Mouse (Mus musculus): ENCODE results near the gene Iffo2. TPM values are rescaled to one million over a fixed set of nuclear protein-coding genes. Genes with fewer than 3 reads are reported as not detected.

Iffo2 gene
- polyA plus RNA-seq, 2 experiments: 0.56 to 1.4 TPM

DNA sequence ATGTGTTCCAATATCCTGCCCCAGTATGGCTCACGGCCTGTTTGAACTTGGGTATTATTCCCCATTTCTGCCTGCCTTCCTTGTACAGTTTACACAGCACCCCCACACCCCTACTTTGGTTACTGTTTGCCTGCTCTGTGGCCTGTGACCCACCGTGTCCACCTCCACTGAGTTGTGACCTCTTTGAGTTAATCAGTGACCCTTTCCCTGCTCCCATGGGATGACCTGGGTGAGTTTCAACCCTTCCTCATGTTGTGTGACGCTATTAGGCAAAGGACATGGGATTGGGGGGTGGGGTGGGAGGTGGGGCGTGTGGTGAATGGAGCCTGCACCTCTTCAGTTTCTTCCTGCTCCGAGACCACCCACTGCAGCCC, 93.8 kb downstream of the Iffo2 start:
- DNase-seq (ENCODE audit: low read depth in 3 of 3, low spot score in 3 of 3) (peak in 1 of 3 experiments; percentile 40), ATAC-seq (ENCODE audit: insufficient read depth) (peak; percentile 4; the same call in 1 of the 2 replicates)
- no peaks in the 10 kb centered on the region for H3K9me3 ChIP-seq (ENCODE audit: control insufficient read depth, low read length)
- TF ChIP-seq EP300 (IDR thresholded peaks at IDR 0.05; ENCODE audit: low read depth): no peak
- no peak for TF ChIP-seq CTCF (IDR thresholded peaks at IDR 0.05; ENCODE audit: low read depth)
- H3K36me3 ChIP-seq (replicated peaks; ENCODE audit: control insufficient read depth, insufficient read depth, low read depth): no peaks in the 10 kb centered on the region
- 62% methylated on average over 5 of the region's 5 CpGs for WGBS (ENCODE audit: insufficient replicate concordance)
- H3K4me2 ChIP-seq (ENCODE audit: low read depth): peak overlapping the region; percentile 96
- peak overlapping the region; percentile 69 to 79 for H3K4me3 ChIP-seq (ENCODE audit: insufficient read depth in 1 of 2, low read depth in 2 of 2, low read length in 2 of 2)
- no peaks in the 10 kb centered on the region for H3K27me3 ChIP-seq (ENCODE audit: control insufficient read depth, insufficient read depth, low read length)
- no peak overlapping the region for H3K27ac ChIP-seq
- peaks cover 2 to 11% of the 10 kb centered on the region in 2 experiments; a peak in 3 of 4 replicates for H3K4me1 ChIP-seq (replicated peaks; ENCODE audit: control insufficient read depth in 2 of 2, insufficient read depth in 2 of 2, low read length in 1 of 2)
- H3K9ac ChIP-seq (replicated peaks): no peak overlapping the region; the same call in 1 of the 2 replicates

DNA sequence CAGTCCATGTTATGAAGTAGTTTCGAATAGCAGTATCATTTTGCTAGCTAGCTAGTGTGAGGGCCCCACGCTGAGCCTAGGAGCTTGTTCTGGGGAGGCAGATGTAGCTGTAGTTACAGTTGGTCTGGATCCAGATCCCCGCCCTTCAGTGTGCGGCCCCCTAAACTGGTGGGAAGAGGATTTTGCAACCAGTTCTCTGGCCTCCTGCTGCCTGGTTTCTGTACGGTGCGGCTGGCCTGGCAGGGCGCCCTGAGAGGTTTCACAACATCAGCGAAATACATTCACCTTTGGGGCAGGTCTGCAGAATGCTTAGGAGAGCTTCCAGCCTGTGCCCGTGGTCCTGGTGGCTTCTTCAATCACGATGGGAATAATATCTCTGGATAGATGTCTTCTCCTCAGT, 94.4 kb downstream of the Iffo2 start:
- Histone ChIP-seq H3K27ac (no peak overlapping the region), H3K4me1 (replicated peaks; ENCODE audit: control insufficient read depth in 2 of 2, insufficient read depth in 2 of 2, low read length in 1 of 2) (peaks cover 2 to 11% of the 10 kb centered on the region in 2 experiments; a peak in 3 of 4 replicates), H3K4me2 (ENCODE audit: low read depth) (peak overlapping the region; percentile 96), H3K9me3 (ENCODE audit: control insufficient read depth, low read length) (no peaks in the 10 kb centered on the region), H3K4me3 (ENCODE audit: insufficient read depth in 1 of 2, low read depth in 2 of 2, low read length in 2 of 2) (peak overlapping the region; percentile 32 to 37), H3K9ac (replicated peaks) (no peak overlapping the region), H3K27me3 (ENCODE audit: control insufficient read depth, insufficient read depth, low read length) (no peaks in the 10 kb centered on the region), H3K36me3 (replicated peaks; ENCODE audit: control insufficient read depth, insufficient read depth, low read depth) (no peaks in the 10 kb centered on the region)
- 64% methylated on average over 10 of the region's 10 CpGs for WGBS (ENCODE audit: insufficient replicate concordance)
- no peak for TF ChIP-seq CTCF (IDR thresholded peaks at IDR 0.05; ENCODE audit: low read depth)
- TF ChIP-seq EP300 (IDR thresholded peaks at IDR 0.05; ENCODE audit: low read depth): no peak
- DNase-seq (ENCODE audit: low read depth in 3 of 3, low spot score in 3 of 3): peak in 1 of 3 experiments; percentile 27
- no peak for ATAC-seq (ENCODE audit: insufficient read depth)

DNA sequence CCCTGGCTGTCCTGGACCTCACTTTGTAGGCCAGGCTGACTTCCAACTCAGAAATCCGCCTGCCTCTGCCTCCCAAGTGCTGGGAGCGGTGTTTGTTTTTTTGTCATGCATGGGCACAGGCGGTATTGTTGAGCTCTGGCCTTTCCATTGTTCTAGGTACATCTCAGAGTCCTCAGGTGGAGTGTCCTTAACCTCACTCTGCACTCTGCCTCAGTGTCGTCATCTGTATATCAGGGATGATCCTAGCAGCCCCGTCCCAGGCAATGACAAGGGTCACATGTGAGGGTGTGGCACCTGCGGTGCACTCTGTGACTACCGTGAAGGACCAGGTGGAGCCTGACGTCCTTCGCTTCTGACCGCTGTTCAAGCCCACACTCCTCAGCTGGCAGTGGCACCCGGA, 97.0 kb downstream of the Iffo2 start:
- H3K9ac ChIP-seq (replicated peaks): no peak overlapping the region
- H3K9me3 ChIP-seq (ENCODE audit: control insufficient read depth, low read length): no peaks in the 10 kb centered on the region
- H3K27me3 ChIP-seq (ENCODE audit: control insufficient read depth, insufficient read depth, low read length): no peaks in the 10 kb centered on the region
- 73% methylated on average over 11 of the region's 11 CpGs for WGBS (ENCODE audit: insufficient replicate concordance)
- no peak overlapping the region for H3K4me3 ChIP-seq (ENCODE audit: insufficient read depth in 1 of 2, low read depth in 2 of 2, low read length in 2 of 2)
- no peaks in the 10 kb centered on the region for H3K36me3 ChIP-seq (replicated peaks; ENCODE audit: control insufficient read depth, insufficient read depth, low read depth)
- no peak overlapping the region for H3K4me2 ChIP-seq (ENCODE audit: low read depth)
- ATAC-seq (ENCODE audit: insufficient read depth): no peak
- no peak for DNase-seq (ENCODE audit: low read depth in 3 of 3, low spot score in 3 of 3)
- H3K27ac ChIP-seq: no peak overlapping the region
- TF ChIP-seq EP300 (IDR thresholded peaks at IDR 0.05; ENCODE audit: low read depth) (no peak), CTCF (IDR thresholded peaks at IDR 0.05; ENCODE audit: low read depth) (no peak)
- peaks cover 0 to 5% of the 10 kb centered on the region in 2 experiments; a peak in 3 of 4 replicates for H3K4me1 ChIP-seq (replicated peaks; ENCODE audit: control insufficient read depth in 2 of 2, insufficient read depth in 2 of 2, low read length in 1 of 2)

DNA sequence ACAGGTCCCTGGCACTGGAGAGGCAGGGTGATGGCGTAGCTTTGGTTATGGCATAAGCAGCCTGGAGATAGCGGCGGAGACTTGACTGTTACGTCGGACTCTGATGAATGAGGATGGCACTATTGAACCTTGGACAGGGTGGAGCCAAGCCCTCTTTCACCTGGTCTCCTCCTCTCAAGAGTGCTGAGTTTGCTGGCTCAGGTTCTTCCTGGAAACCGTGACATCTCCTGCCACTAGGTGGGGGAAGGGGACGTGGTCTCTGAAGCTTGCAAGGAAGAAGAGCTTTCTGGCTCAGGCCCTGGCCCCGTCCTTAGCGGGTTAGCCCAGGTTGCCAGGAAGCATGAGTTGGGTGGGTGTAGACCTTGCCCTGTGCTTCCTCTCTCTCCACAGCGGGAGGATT, 99.8 kb downstream of the Iffo2 start:
- peak; percentile 20; the same call in 1 of the 2 replicates for TF ChIP-seq CTCF (IDR thresholded peaks at IDR 0.05; ENCODE audit: low read depth)
- TF ChIP-seq EP300 (IDR thresholded peaks at IDR 0.05; ENCODE audit: low read depth): no peak
- no peak for ATAC-seq (ENCODE audit: insufficient read depth)
- Histone ChIP-seq H3K4me3 (ENCODE audit: insufficient read depth in 1 of 2, low read depth in 2 of 2, low read length in 2 of 2) (no peak overlapping the region), H3K9me3 (ENCODE audit: control insufficient read depth, low read length) (no peaks in the 10 kb centered on the region), H3K9ac (replicated peaks) (no peak overlapping the region), H3K4me1 (replicated peaks; ENCODE audit: control insufficient read depth in 2 of 2, insufficient read depth in 2 of 2, low read length in 1 of 2) (0 out of 4 replicates have a peak, but pooled peaks cover 0 to 3% of the 10 kb centered on the region in 2 experiments), H3K27ac (no peak overlapping the region), H3K36me3 (replicated peaks; ENCODE audit: control insufficient read depth, insufficient read depth, low read depth) (no peaks in the 10 kb centered on the region), H3K27me3 (ENCODE audit: control insufficient read depth, insufficient read depth, low read length) (no peaks in the 10 kb centered on the region), H3K4me2 (ENCODE audit: low read depth) (no peak overlapping the region)
- WGBS (ENCODE audit: insufficient replicate concordance): 56% methylated on average over 10 of the region's 10 CpGs
- no peak for DNase-seq (ENCODE audit: low read depth in 3 of 3, low spot score in 3 of 3)

DNA sequence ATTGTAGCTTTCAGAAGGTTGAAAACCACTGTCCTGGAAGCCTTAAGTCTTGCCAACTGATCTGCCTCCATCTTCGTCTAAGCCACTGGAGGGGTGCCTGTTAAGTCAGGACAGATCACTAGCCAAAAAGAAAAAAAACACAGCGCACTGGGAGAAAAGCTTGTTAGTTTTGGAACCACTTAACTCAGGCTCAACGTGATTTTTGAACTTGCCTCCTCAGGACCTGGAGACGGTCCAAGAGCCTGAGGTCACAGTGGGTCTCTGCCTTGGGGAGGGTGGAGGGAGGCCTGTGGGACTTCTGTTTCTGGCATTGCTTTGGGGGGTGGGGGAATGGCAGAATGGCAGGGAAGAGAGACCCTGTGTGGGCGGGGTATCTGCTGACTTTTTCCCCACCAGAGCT, 100.8 kb downstream of the Iffo2 start:
- Histone ChIP-seq H3K27me3 (ENCODE audit: control insufficient read depth, insufficient read depth, low read length) (no peaks in the 10 kb centered on the region), H3K36me3 (replicated peaks; ENCODE audit: control insufficient read depth, insufficient read depth, low read depth) (no peaks in the 10 kb centered on the region), H3K4me1 (replicated peaks; ENCODE audit: control insufficient read depth in 2 of 2, insufficient read depth in 2 of 2, low read length in 1 of 2) (no peaks in the 10 kb centered on the region), H3K4me3 (ENCODE audit: insufficient read depth in 1 of 2, low read depth in 2 of 2, low read length in 2 of 2) (no peak overlapping the region), H3K9ac (replicated peaks) (no peak overlapping the region), H3K27ac (no peak overlapping the region), H3K4me2 (ENCODE audit: low read depth) (no peak overlapping the region), H3K9me3 (ENCODE audit: control insufficient read depth, low read length) (no peaks in the 10 kb centered on the region)
- TF ChIP-seq CTCF (IDR thresholded peaks at IDR 0.05; ENCODE audit: low read depth) (no peak), EP300 (IDR thresholded peaks at IDR 0.05; ENCODE audit: low read depth) (no peak)
- no peak for DNase-seq (ENCODE audit: low read depth in 3 of 3, low spot score in 3 of 3)
- ATAC-seq (ENCODE audit: insufficient read depth): no peak
- 60% methylated on average over 5 of the region's 5 CpGs for WGBS (ENCODE audit: insufficient replicate concordance)

All from liver, embryonic 14.5 days (tissue).